Mouse (Mus musculus): ENCODE data around the gene B4galnt3.

GRCm38 (mm10) chr6:120192211-120192870, 102.0 kb downstream of the B4galnt3 start:
- TF ChIP-seq CTCF (IDR thresholded peaks at IDR 0.05; ENCODE audit: extremely low read depth, insufficient read length, insufficient replicate concordance, low read depth, low read length) (no peak), POLR2A (IDR thresholded peaks at IDR 0.05; ENCODE audit: low read depth, low read length) (no peak)

Measured in small intestine, adult 2 months (tissue).